Mouse (Mus musculus) granulocyte monocyte progenitor cell, adult 5-6 weeks (primary cell): ENCODE measurements around the gene Cbfa2t2. TPM values are rescaled to one million over a fixed set of nuclear protein-coding genes. Genes with fewer than 3 reads are reported as not detected.

ENCODE experiments used
- ATAC-seq: replicated peaks from 2 replicates; pipeline ENCODE4 v1.8.0; 2016; ENCODE audit warnings: mild to moderate bottlenecking, moderate TSS enrichment, inconsistent platforms; ENCODE audit not compliant: poor library complexity, severe bottlenecking
- total RNA-seq, 2 experiments: library from RNA; stranded (forward) in 1 of 2; stranded (reverse) in 1 of 2; fragments of 200-712, 200-1000 nt in 1 of 2; fragments of >200 nt in 1 of 2; fragmentation: Nextera tagmentation in 1 of 2; gene quantifications; 2 replicates each; pipeline ENCODE4 v1.2.3; 2014 to 2017

Gene Cbfa2t2
- total RNA-seq, 2 experiments from 2014 or later: 13.0 to 14.7 TPM

DNA sequence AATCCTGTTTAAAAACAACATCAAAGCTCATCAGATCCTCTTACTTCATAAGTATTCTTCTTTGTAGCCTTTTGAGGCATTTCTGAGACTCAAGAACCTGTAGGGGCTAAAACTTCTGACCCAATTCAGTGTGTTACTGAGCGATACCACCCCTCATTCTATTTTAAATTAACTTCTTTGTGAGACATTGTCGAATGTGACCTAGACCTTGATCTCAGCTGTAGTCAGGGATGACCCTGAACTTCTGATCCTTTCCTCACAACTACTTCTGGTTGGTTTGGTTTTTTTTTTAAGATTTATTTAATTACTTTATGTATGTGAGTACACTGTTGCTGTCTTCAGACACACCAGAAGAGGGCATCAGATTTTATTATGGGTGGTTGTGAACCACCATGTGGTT is 12.7 kb upstream of the Cbfa2t2 start:
- ATAC-seq: no peak

DNA sequence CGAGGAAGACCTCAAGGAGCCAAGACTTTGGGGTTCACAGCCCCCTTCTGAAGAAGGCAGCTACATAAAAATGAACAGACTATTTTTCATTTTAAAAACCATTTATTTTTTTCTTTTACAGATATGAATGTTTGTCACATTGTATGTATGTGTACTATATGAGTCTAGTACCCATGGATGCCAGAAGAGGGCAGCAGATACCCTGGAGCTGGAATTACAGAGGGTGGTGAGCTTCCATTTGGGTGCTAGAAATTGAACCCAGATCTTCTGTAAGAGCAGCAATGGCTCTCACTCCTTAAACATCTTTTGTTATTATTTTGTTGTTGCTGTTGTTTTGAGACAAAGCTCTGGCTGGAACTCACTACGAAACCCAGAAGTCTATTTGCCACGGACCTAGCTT is 10.8 kb upstream of the Cbfa2t2 start:
- ATAC-seq: no peak

- ATAC-seq: peak; percentile 52
Measured at GRCm38 (mm10) chr2:154426188-154426904, 9.9 kb upstream of the Cbfa2t2 start.

GRCm38 (mm10) chr2:154426905-154427852 is 9.1 kb upstream of the Cbfa2t2 start:
- ATAC-seq: no peak

DNA sequence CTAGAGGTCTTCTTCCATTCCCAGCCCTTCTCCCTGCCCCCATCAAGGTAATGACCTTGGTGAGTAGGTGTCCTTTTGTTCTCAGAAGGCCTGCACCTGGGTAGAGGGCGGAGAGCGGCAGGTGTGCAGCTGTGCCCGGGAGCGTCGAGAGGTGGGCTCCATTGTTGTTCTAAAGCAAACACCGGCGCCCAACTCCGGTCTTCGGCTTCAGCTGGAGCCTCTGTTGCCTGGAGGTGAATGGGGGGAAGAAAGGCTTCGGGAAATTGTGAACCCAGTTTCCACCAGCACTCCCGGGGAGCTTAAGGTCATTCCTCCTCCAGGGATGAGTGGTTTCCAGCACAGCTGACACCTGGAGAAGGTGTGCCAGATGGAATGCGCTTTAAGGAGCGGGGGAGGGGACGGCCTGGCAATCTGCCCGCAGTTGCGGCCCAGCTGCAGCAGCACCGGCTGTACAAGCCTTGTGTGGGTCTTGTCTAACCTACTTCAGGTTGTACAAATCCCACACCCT is 8.4 kb upstream of the Cbfa2t2 start:
- no peak for ATAC-seq

DNA sequence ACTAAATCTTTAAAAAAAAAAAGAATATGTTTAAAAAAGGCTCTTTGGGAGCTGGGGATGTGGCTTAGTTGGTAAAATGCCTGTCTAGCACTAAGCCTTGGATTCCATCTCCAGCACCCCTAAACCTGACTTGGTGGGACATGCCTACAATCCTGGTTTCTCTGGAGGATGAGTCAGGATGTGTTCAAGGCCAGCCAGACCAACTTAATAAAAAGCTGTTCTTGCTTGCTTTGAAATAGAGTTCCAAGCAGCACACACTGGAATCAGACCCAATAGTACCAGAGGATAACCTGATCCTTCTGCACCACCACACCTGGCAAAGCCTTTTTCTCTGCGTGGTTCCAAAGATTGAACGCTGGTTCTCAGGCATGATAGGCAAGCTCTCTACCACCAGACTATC is 5.7 kb upstream of the Cbfa2t2 start:
- no peak for ATAC-seq

GRCm38 (mm10) chr2:154432696-154433095 is 3.6 kb upstream of the Cbfa2t2 start:
- ATAC-seq: no peak

- no peak for ATAC-seq
Measured at GRCm38 (mm10) chr2:154433391-154433790, 2.9 kb upstream of the Cbfa2t2 start.

DNA sequence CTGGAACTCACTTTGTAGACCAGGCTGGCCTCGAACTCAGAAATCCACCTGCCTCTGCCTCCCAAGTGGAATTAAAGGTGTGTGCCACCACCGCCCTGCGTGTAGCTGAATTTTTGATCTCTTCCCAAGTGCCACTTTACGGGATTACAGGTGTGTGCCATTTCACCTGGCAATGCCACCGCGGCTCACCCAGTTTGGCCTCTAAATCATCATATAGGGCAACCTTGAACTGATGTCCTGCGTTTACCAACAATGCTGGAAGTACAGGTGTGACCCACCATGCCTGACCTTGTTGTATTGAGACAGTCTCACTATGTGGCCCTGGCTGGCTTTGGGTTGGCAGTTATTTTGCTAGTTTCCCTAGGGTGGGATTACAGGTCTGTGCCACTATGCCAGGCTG is 1.6 kb upstream of the Cbfa2t2 start:
- no peak for ATAC-seq

GRCm38 (mm10) chr2:154436076-154436457 is 214 bp upstream of the Cbfa2t2 start:
- peak; percentile 98 for ATAC-seq

DNA sequence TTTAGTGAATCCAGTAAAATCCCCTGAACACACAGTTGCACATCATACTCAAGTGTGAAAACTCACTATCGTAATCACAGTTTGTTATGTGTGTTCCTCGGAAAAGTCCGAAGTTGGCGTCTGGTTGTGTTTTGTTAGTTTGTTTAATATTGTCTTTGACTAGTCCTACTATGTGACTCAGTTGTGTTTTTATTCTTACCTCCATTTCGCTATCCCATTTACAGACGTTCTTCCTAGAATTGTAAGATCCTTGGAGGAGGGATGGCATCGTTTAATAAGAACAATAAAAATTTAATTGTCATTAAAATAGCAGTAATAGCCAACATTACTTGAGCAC is 878 bp downstream of the Cbfa2t2 start:
- no peak for ATAC-seq

DNA sequence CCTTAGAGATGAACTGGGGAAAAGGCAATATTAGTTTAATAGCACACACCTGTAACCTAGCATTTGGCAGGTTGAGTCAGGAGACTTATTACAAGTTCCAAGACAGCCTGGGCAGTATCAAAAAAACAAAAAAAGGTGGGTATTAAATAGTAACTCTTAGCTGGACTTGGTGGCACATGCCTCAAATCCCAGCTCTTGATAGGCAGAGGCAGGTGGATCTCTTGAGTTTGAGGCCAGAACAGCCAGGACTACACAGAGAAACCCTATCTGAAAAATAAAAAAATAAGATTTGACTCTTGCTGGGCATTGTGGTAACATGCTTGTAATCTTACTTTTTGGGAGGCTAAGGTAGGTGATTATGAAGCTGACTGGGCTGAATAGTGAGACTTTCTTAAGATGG is 4.2 kb downstream of the Cbfa2t2 start:
- ATAC-seq: no peak

- ATAC-seq: no peak
Measured at GRCm38 (mm10) chr2:154447821-154448220, 11.5 kb downstream of the Cbfa2t2 start.

DNA sequence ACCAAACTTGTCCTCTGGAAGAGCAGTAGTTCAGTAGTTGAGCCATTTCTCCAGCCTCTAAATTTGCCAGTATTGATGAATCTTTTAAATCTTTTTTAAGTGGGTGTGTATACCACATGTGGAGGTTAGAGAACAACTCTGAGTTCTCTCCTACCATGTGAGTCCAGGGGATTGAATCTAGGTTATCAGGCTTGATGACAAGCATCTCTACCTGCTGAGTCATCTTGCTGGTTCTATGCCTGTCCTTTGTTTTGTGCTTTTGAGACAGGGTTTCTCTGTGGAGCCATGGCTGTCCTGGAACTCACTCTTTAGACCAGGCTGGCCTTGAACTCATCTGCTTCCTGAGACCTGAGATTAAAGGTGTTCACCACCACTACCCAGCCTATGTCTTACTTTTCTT is 12.4 kb downstream of the Cbfa2t2 start:
- ATAC-seq: no peak

DNA sequence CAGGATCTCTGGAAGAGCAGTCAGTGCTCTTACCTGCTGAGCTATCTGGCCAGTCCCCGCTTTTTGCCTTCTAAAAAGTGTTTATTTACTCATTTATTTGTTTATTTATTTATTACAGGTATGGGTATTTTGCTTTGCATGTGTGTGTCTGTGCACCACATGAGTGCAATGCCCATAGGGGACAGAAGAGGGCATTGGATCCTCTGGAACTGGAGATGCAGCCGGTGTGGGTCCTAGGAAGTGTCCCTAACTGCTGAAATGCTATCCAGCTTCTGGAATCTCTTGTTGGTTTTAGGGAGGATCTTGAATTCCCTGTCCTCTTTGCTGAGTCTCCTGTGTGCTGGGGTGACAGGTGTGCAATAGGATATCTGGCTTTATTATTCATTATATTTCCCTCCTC is 16.7 kb downstream of the Cbfa2t2 start:
- no peak for ATAC-seq

DNA sequence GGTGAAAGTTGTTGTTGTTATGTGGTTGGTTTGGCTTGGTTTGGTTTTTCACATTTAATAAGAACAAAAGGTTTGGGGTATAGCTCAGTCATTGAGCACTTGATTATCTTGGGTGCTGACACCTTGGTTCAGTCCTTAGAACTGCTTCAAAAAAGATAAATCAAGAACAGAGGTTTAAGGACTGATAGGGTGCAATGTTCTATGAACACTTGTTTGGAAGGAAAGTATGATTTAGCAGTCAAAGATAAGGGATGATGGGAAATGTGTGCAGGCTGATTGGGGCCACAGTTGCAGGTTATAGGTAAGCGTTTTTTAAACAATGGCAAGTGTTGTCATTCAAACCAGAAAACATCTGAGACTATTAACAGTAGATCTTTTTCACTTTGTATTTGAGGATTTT is 17.8 kb downstream of the Cbfa2t2 start:
- ATAC-seq: no peak

DNA sequence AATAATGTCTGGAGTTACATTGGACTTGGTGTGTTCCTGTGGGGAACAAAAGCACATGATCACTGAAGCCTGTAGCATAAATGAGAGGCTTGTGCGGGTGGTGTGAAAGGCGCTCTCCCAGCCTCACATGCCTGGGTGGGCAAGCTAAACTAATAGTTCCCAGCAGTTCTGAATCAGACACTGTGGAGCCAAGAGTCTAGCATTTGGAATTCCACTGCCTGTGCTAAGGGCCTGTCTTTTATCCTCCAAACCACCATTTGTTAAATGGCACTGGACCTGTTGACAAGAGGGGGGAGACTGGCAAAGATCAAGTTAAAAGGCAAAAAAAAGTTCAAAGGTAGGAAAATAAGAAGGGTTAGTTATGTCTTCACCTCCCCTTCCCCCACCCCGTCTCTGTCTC is 18.3 kb downstream of the Cbfa2t2 start:
- ATAC-seq: no peak

DNA sequence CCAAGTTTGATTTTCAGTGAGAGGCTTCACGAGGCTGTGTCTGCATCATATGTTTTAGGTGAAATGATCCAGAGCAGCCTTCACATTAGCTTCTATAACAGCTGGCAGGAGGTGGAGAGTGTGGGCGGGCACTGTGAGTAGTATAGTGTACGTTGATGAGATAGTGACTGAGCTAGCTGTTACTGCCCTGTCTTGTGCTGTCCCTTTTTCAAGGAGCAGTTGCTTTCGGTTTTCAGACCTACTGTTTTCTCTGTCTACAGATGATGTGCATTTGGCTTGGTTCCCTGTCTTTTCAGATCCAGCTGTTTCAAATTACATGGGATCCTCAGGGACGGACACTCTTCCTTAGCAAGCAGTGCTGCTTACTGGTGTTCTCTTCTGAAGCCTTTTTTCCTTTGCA is 19.5 kb downstream of the Cbfa2t2 start:
- ATAC-seq: no peak

- no peak for ATAC-seq
Measured at GRCm38 (mm10) chr2:154456621-154457020, 20.3 kb downstream of the Cbfa2t2 start.

DNA sequence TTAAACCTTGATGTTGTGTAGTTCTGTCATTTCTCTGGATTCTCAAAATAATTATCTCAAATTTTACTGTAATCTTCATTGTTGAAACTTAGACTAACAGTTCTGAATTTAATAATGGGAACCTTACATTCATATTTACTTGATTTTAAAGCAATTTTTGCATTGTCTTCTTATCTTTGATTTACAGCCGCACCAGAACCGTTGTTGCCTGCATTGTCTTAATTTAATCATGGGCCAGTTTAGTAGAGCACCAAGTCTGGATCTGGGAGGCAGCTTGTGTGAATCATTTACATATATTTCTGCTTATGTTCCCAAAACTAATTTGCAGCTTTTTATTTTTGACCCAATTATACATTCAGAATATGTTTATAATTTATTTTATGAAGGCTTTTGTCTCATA is 23.0 kb downstream of the Cbfa2t2 start:
- ATAC-seq: no peak

GRCm38 (mm10) chr2:154459851-154460250 is 23.6 kb downstream of the Cbfa2t2 start:
- no peak for ATAC-seq
